Mouse (Mus musculus) ovary, postnatal 10 days (tissue): ENCODE results near the gene Rassf3.

Experiments
- DNase-seq: peaks from one replicate; pipeline ENCODE4 v3.0.0; 2022; ENCODE audit warnings: low spot score

The Rassf3 gene

DNA sequence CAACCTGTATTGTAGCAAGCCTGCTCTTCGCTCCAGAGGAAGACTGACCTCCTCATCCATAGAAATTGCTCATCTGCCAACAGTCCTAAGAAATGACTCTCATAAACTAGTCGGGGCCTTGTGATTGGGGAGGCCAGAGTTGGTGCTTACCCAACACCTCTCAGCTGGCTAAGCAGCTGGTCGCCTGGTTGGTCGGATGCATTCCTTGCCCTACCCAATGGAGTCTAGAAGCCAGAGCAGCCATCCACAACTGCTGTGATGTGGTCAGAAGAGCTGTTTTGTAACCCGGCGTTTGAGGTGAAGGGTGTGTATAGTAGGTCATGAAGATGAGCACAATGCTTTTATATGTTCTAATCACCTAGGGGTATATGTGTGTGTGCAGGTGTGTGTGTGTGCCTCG lies 77.5 kb downstream of the Rassf3 start:
- DNase-seq: no peak

DNA sequence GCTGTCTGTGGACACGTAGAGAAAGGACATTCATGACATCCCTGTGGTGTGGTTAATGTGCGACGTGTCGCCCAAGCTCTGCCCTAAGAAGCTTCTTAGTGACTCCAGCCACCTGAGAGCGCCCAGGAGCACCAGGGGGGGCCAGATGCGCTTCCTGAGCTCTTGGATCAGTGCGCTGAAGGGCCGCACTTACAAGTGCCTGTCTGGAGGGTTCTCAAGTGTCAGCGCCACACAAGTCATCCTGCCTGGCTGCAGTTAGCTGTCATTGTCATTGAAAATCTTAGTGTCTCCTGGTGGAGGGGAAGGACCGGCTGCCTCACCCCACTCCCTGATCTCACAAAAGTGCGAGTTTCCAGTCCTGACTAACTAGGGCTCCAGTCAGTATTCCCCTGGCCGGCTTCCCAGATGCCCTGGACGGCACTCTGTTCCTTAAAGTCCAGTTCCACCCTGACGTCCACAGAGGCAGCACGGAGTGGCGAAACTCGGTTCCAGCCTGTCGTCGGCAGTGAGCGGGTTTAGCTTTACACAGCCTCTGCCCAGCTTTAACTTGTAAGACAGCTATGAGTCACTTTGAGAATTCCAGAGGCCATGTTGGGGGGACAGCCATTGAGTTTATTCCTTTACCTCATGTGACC lies 80.5 kb downstream of the Rassf3 start:
- no peak for DNase-seq

DNA sequence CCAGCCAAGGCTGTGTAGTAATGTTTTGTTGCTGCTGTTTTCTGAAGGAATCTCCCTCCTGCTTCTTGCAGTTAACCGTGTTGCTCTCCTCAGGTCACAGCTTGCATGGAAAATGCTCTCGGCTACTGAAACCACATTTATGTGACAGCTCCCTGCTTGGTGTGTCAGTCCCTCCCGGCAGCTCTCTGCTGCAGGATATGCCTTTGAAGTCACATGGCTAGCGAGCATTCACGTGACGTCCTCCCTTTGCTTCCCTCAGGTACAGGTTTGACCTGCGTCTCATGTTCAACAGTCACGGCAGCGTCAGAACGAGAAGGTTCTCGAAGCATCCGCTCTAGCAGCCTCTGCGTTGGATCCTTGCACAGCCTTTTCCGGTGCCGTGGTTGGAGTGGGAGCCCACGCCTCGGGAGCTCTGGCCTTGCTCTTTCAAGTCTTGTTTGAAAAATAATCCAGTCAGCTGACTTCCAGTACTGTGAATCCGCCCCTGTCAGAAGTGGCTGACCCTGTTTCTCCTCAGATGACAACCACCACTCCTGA lies 81.3 kb downstream of the Rassf3 start:
- DNase-seq: no peak

DNA sequence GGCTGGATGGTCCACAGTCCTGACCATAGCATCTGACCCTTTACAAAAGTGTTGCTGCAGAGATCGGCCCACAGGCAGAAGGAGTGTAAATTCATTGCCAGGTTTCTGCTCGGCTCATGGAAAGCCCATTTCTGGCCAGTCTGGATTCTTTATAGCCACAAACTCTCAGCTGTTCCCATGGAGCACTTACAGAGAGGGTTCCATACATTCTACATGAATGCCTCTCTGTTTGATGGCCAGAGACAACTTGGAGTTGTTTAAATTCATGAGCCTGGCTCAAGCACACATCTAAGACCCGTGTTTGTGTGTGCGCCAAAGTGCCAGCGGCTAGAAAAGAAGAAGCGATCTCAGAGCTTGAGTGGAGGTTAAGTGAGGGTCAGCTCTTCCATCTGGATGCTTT lies 81.9 kb downstream of the Rassf3 start:
- DNase-seq: no peak

DNA sequence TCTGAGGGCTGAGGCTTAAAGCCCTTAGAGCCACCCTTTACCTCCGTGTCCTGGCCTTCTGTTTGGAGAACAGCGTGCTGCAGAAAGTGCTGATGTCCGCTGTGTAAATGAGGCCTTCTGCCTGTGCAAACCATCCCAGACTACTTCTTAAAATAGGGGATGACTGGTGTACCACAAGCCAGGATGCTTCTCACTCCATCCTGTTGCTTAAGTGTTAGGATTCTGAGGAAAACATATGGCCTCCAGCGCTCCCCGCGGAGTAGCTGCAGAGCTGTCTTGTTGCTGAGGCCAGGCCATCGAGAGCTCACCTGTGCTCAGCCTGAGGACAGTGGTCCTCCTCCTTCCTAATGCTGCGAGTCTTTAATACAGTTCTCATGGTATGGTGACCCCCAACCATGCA lies 84.2 kb downstream of the Rassf3 start:
- no peak for DNase-seq

DNA sequence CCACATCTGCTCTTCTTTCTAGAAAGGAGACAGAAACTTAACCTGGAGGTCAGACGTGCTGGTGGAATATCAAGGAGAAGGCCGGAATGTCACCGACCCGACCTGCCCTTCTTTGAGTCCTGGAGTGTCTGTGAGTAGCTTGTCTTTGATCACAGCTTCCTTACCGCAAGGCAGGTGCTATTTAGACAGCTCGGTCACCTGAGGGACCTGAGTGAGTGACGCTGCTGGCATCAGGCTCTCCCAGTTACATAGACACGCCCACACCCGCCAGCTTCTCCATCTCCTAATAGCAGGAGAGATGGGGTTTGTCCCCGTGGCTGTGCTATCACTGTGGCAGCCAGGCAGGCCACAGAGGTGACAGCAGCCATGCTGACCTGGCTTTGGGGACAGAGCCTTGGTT lies 85.5 kb downstream of the Rassf3 start:
- DNase-seq: no peak

DNA sequence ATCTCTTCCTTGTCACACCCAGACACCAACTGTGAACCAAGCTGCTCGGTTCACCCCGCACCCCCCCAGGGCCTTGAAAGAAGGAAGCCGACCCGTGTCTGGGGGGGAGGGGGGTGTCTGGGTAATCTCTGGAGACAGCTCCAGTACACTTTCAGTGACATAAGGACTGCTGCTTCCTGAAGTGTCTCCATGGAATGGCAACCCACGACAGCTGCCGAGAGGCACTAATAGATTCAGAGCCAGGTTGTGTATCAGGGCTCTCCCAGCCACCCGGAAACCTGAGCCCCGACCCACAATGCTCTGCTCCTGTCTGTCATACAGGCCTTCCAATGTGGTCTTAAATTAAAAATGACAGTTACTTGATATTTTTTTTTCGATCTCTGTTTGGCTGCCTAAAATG lies 89.8 kb downstream of the Rassf3 start:
- DNase-seq: no peak

DNA sequence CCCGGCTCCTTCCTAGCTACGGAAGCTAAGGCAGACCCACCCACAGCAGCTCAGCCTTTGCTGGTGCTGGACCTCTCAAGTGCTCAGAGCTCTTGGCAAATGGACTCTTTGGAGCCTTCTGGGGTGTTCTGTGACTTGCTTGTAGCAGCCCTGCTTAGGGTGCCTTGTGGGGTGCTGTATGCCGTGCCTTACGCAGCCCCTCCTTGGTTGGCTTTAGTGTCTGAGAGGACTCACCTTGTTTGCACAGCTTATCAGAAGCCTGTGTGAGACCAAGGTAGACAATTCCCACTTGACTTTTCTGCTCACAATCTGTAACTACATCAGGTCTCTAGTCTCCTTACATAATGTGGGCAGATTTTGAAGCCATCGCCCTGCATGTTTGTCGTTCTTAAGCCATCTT lies 90.5 kb downstream of the Rassf3 start:
- DNase-seq: no peak

DNA sequence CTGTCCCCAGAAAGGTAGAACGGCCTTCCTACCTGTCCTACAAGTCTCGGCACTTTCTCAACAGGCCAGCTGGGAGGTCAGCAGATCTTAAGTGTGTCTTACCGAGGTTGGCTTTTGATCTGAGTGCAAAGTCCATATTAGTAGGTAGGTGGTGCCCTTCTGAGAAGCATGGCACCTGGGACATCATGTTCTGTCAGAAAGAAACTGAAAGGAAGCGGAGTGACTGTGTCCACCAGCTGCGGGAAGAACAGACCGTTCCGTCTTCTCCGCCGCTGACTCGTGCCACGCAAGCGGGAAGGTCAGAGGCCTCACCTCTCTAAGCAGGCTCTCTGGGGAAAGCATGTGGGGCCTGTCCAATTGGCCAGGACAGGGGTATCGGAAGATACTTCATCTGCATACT lies 91.4 kb downstream of the Rassf3 start:
- no peak for DNase-seq

DNA sequence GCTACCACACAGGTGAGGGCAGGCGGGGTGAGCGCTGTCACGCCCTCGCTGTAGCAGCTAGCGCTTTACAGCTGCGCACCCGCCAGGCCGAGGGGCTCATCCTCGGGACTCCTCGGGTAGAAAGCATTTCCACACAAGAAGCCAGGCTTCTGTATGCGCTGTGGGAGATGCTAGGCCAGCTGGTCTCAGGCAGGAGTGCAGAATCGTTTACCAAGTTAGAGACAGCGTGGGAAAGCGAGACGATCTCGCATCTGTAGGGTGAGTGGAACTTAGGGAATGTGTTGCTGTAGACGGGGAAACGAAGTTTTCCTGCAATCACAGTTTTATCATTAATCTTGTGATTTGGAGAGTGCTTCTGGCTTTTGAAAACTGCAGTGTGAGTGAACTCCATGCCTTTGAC lies 94.9 kb downstream of the Rassf3 start:
- DNase-seq: no peak

DNA sequence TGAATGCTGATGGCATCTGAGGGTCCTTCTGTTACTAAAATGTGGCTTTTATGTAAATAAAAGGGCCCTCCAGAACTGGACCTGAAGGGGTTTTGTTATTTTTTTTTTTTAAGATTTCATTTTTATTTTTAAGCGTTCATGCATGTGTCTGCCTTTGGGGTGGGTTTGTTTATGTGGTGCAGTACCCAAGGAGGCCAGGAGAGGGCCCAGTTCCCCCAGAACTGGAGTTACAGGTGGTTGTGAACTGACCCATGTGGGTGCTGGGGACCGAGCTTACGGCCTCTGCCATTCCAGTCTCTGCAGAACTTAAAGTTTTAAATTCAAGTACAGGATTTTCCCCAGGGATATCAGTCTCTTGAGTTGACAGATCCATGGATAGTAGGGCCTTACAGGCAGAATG lies 96.8 kb downstream of the Rassf3 start:
- DNase-seq: no peak

DNA sequence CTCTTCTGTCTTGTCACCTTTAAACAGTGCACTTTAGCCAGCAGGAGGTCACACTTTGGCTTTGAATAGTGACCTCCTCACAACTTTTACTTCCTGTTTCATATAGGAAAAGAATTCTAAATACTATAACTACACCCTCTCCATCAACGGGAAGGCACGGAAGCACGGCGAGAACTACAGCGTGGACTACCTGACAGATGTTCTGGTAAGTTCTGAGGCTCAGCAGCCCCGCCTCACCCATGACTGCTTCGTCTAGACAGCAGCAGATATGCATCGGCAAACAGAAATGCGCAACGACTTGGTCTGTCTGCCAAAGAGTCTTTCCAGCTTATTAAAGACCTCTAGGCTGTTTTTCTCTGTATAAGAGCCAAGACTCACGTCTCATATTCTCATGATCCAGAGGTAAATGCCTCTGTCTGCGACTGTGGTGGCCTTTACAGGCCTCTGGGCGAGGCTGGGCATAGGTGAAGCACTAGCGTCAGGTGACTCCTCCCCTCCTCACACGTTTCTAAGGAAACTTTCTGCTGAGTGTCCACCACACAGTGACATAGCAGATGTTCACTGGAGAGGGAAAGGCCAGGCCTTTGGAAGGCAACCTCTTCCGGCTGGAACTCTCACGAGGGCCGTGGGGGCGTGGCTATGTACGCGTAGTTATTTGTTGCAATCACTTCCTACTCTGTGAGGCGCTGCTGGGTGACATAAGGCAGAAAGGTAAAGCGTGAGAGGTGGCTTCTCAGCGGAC lies 99.4 kb downstream of the Rassf3 start:
- DNase-seq: no peak

DNA sequence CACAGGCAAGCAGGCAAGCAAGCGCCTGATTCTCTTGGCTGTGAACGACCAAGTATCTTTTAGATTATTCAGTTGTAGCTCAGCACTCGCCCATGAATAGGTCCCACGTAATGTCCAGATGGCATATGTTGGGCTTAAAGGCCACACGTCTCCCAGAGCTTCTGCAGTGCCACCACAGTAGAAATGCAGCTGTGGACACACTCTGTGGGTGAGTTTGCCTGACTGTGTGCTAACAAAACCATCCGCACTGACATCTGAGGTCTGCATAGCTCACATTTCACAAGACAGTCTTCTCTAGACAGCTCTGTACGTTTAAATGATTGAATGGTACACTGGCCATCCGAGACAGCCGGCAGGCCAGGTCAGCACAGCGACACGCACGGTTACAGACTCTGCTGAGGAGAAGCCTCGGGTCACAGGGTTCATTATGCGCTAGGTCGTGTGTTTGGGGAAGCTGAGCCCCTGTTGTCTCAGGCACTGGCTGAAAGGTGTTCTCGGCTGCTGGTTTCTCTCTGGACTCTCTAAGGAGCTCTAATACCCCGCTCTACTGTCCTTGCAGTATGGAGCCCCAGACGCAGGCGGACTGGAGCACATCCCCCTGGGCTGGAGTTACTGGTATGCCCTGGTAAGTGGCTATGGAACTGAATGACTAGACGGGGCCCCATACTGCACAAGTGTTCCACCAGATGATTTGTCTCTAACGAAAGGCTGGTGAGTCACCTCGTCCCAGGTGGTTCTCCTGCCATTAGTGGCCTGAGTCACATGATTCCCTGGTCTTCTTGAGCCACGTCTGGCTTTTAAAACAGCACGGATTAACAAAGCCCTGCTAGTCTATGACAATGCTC lies 100.3 kb downstream of the Rassf3 start:
- DNase-seq: no peak

DNA sequence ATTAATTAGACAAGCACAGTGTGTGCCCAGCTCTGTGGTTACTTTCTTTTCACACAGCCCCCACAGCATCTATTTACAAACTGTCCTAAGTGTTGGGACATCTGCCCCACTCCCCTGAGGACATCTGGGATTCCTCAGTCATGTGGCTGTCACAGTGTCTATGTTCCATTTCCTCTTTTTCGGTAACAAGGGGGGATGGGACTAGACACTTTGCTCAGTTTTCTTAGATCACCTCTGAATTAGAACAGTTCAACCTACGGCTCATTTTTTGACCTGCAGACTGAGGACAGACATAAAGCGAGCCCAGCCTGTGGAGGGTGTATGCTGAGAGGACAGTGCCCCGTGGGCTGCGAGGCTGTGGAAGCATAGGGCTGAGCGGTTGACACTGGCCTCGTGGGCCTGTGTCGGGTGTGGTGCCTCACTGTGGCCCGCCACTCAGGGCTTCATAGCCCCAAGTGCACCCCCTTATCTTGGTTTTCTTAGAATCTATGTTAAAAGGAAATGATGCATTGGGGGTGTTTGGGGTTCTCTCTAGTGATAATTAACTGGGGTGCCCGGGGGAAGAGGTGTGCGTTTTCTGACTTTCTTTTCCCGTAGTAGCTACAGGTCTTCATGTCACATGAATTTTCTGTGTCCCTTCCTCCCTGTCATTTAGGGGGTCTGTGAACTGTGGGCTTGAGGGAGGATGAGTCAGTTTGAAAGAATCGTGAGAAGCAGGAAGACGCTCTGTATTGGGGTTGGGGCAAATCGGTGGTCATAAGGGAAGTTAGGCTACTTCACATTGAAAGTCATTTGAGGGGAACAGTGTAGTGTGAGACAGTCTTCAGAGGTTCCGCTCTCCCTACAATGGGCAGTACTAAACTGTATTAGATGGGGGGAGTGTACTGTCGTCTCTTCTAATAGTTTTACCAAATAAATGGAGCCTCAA lies 101.2 kb downstream of the Rassf3 start:
- no peak for DNase-seq

DNA sequence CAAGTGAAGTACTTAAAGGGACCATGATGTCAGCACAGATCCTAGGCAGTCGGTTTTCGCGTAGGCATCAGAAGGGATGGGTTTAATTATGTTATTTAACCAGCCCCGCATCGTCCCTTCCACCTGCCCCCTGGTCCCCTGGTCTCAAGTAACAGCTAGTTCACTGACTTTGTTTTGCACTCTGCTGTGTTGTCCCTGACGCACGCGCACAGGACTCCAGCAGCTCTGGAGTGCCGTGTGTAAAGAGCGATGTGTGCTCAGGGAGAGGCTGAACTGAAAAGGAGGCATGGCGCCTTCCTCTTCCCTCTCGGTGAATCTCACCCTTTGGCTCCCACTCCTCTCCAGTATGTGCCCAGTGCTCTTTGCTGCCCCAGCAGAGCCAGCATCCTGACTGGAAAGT lies 102.1 kb downstream of the Rassf3 start:
- no peak for DNase-seq

DNA sequence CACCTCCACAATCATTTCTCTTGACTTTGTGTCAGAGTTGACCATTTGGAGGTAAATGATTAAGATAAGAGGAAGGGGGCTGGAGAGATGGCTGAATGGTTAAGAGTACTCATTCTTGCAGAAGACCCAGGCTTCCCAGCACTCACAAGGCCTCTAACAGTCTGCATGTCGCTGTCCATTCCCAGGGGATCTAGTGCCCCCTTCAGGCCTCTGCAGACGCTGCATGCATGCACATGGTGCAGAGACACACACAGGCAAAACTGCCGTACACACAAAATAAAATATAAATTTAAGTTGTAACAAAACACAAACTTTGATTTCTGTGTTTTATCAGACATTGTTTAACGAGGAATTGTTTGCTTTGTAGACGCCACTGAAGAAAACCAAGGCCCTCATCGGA lies 105.4 kb downstream of the Rassf3 start:
- DNase-seq: no peak

DNA sequence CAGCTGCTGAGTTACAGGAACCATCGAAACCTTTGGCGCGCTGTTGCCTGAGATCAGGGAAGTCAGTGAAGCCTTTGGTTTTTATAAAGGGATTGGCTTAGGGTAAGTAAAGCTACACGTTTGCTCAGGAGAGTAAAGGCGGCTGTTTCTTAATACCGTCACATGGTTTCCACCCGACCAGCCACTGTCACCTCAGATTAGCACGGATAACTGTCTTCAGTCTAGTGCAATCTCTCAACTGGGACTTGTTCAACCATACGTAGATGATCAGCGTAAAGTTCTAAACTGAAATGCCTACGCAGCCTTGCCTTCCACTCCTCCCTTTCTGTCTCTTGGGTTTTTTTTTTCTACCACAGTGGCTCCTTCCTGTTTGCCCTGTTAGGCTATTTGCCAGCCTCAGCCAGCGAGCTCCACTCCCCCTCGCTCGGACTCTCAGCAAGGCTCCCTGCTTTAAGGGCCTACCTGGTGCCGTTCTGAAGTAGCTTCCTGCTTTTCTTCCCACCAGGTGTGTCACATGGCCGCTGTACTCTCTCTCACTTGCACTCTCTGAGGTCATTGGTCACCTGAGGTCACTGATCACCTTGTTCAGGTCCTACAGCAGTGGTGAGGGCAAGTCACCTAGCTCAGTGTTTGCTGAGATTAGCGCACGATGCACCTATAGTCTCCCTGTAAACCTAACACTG lies 107.2 kb downstream of the Rassf3 start:
- DNase-seq: no peak

DNA sequence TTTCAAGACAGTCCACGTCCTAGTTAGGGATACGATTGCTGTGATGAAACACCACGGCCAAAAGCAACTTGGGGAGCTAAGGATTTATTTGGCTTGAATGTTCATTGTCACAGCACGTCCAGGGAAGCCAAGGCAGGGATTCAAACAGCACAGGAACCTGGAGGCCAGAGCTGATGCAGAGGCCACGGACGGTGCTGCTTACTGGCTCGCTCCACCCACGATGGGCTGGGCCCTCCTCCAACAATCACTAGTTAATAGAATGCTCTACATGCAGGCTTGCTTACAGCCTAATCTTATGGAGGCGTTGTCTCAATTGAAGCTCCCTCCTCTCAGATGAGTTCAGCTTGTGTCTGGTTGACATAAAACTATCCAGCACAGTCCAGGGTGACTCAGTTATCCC lies 108.4 kb downstream of the Rassf3 start:
- no peak for DNase-seq

DNA sequence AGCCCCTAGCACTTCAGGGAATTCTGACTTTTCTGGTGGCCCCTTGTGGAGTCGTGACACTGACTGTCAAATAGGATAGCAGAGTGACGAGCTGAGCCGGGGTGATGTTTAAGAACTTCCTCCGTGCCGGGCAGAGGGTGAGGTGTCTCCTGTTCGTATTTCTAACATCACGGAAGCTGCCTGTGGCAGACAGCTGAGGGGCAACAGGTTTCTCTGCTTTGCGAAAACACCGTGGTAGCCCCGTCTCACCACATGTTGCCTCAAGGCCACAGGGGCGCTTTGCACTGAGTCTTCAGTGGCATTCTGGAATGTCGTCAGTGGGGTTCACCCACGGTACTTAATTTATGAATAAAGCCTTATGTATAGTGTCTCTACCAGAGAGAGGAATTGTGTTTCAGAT lies 108.9 kb downstream of the Rassf3 start:
- no peak for DNase-seq

DNA sequence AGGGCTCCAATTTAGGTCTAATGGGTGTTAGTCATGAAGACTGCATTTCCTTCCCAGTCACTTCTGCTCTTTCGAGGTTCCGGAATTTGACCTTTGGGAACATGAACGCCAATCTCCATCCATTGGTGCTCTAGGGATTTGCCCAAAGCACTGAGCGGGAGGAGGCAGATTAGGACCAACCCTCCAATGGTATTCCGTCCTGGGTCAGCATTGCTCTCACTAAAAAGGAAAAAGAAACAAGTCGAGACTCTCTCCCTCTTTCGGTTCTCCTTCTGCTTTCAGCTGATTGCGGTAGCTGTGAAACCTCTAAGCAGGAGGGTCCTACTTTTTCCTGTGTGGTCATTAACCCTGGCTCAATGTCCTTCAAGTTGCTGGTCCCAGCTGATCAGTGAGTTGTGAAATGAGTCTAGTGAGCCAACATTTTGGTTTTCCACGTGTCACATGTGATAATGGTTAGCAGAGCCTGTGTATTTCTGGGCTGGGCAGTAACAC lies 110.3 kb downstream of the Rassf3 start:
- no peak for DNase-seq
